Mouse (Mus musculus) hindbrain, embryonic 10.5 days (tissue): ENCODE measurements around the gene Gm29776. TPM values are rescaled to one million over a fixed set of nuclear protein-coding genes. Genes with fewer than 3 reads are reported as not detected.

ENCODE experiments used
- DNase-seq: peaks from one replicate; pipeline ENCODE4 v3.0.0-alpha.2; 2017; ENCODE audit warnings: low spot score
- H3K27ac ChIP-seq: fragments of 300-500 bp; sonication (generic); 2 replicates; pipeline ENCODE4 v1.5.1; 2016; ENCODE audit warnings: mild to moderate bottlenecking, moderate library complexity
- H3K27me3 ChIP-seq: fragments of 300-500 bp; sonication (generic); 2 replicates; pipeline ENCODE4 v1.6.1; 2016; ENCODE audit warnings: mild to moderate bottlenecking; ENCODE audit not compliant: poor library complexity, insufficient read depth, severe bottlenecking
- H3K36me3 ChIP-seq: fragments of 300-500 bp; sonication (generic); 2 replicates; pipeline ENCODE4 v1.6.1; 2016; ENCODE audit warnings: mild to moderate bottlenecking, moderate library complexity
- H3K4me1 ChIP-seq: fragments of 300-500 bp; sonication (generic); replicated peaks from 2 replicates; pipeline ENCODE4 v1.6.1; 2016; ENCODE audit warnings: mild to moderate bottlenecking
- H3K4me3 ChIP-seq: fragments of 300-500 bp; sonication (generic); 2 replicates; pipeline ENCODE4 v1.5.1; 2016; ENCODE audit warnings: mild to moderate bottlenecking, moderate library complexity
- H3K9me3 ChIP-seq: fragments of 300-500 bp; sonication (generic); 2 replicates; pipeline ENCODE4 v1.6.1; 2016; ENCODE audit warnings: mild to moderate bottlenecking, moderate library complexity
- WGBS: fragments of 180-500 bp; shearing (Covaris S2); methylation state at CpG from one replicate; pipeline ENCODE4 v1.1.7; 2016; 5-methylcytosine and 5-hydroxymethylcytosine counted together
- polyA plus RNA-seq: library from polyadenylated mRNA; unstranded; fragments of >200 nt; fragmentation: Nextera tagmentation; extraction: Ambion mirVana; gene quantifications from 2 replicates; pipeline ENCODE4 v1.2.1, GENCODE M21; 2016

Gene Gm29776
- polyA plus RNA-seq, result 0.14 TPM in 2 replicates

DNA sequence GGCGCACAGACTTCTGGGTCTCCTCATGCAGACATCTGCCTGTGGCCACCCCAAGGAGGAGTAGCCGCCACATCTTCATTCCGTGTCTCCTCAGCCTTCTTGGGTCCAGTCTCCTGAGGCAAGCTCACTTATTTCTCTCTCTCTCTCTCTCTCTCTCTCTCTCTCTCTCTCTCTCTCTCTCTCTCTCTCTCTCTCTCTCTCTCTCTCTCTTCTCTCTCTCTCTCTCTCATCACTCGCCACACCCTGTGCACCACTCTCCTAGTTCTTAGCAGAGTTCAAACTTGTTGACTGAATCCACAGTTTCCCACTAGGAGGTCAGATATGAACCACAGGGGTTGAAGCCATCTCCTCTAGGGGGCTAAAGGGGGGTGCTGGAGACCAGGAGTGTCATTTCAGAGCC is at the start of gene Gm29776:
TSS of gene Gm29776 (minus strand) at position 101 of the 400 bp plus-strand sequence.
- Histone ChIP-seq H3K27me3 (peaks cover 9% of the 10 kb centered on the region; the same call in 1 of the 2 replicates), H3K4me1 (no peaks in the 10 kb centered on the region), H3K4me3 (no peak within 1 kb of the TSS), H3K27ac (no peak within 1 kb of the TSS), H3K36me3 (peaks cover 7% of the 10 kb centered on the region), H3K9me3 (no peaks in the 10 kb centered on the region)
- 71% methylated on average over 4 of the region's 4 CpGs for whole genome bisulfite sequencing
- no peak for DNase-seq

DNA sequence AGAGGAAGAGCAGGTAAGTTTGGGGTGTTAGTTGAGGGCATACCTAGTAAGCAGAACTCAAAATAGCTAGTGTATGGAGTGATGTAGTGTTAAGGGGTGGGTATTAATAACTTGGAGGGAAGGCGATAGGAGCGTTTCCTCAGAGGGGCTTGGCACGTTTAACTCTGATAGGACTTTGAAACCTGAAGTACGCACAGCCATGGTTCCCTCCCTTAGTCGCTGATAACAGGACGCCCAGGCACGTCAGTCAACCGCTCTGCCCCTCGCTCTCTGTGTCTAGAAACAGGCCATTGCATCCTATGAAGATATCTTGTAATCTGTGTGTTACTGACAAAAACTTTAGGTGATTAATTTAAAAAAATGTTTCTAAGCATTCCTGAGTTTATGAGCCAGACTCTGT is 47.4 kb upstream of the Gm29776 start:
- Histone ChIP-seq H3K4me3 (no peak overlapping the region), H3K27me3 (no peaks in the 10 kb centered on the region), H3K4me1 (peaks cover 12% of the 10 kb centered on the region; the same call in 1 of the 2 replicates), H3K9me3 (no peaks in the 10 kb centered on the region), H3K27ac (no peak overlapping the region), H3K36me3 (no peaks in the 10 kb centered on the region)
- DNase-seq, result no peak
- 94% methylated on average over 9 of the region's 9 CpGs for WGBS

DNA sequence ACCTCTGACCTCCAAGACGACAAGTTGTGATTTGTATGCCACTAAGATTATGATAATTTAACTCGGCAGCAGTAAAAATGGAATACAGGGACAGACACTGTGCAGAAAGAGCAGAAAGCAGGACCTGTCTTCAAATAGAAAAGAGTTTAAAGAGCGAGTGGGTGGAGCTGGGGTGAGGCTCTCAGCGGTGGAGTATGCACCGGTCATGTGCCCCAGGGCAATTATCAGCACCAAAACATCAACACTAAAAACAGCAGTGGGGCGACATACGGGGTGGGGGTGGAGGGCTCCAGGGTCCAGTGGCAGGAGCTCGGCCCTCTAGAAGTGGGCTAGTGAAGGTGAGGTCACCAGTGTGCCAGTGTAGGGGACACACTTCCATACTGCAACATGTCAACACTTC is 45.8 kb upstream of the Gm29776 start:
- no peak for DNase-seq
- 61% methylated on average over 8 of the region's 8 CpGs for WGBS
- H3K27me3 ChIP-seq, result no peaks in the 10 kb centered on the region
- H3K4me1 ChIP-seq, result peaks cover 12% of the 10 kb centered on the region; the same call in 1 of the 2 replicates
- no peak overlapping the region for H3K27ac ChIP-seq
- H3K36me3 ChIP-seq, result no peaks in the 10 kb centered on the region
- no peak overlapping the region for H3K4me3 ChIP-seq
- no peaks in the 10 kb centered on the region for H3K9me3 ChIP-seq

DNA sequence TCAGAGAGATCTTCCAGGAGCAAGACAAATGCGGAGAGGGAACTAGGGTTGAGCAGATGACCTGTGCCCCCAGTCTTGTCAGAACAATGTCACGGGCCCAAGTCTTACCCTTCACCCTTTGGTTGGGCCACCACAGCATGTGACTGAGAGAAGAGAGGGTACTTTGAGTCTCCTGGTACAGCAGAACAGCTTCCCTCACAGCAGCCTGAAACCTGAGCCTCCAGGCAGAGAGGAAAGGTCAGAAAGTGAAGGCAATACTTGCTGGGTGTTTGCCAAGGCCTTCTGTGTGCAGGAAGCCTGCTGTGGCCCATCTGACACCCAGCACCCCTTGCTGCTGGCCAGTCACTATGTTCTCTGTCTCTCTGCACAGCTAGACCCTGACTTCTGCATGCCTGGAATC is 43.7 kb upstream of the Gm29776 start:
- H3K4me3 ChIP-seq, result no peak overlapping the region
- H3K27ac ChIP-seq, result no peak overlapping the region
- 57% methylated on average over 2 of the region's 2 CpGs for WGBS
- DNase-seq, result no peak
- H3K9me3 ChIP-seq, result no peaks in the 10 kb centered on the region
- peaks cover 13% of the 10 kb centered on the region for H3K4me1 ChIP-seq
- H3K27me3 ChIP-seq, result no peaks in the 10 kb centered on the region
- H3K36me3 ChIP-seq, result no peaks in the 10 kb centered on the region

DNA sequence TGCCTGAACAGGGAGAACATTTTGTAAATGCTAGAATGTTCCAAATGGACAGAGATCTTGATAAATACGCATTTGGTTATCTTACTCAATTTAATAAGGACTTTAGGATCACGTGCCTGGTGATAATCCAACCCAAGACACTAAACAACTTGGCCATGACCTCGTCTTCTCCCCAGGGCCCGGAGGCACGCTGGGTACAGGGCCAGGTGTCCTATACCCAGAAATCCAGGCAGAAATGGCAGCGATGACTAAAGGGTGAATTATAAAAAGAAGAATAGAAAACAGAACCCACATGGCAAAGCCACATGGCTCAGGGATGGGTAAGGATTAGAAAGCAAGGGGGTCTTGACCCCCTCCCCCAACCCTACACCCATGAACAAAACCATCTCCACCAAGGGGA is 43.1 kb upstream of the Gm29776 start:
- H3K4me3 ChIP-seq, result no peak overlapping the region
- 89% methylated on average over 6 of the region's 6 CpGs for WGBS

DNA sequence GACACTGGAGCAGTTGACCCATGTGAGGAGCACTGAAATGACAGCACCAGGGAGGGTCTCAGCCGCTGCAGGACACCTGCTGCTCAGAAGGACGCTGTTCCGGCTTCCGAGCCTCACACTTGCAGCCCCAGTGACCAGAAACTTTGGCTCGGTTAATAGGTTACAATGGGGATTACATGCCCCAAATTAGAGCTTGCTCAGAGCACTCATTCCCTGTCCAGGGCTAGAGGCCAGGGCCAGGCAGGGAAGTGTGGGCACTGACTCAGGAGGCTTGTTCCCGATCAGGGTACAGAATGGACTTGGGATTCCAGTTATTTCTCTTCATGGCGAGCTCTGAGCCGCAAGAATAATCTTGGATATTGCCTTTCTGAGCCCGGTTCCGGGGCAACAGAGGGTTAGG is 39.0 kb upstream of the Gm29776 start:
- no peak overlapping the region for H3K4me3 ChIP-seq
- DNase-seq, result no peak
- no peaks in the 10 kb centered on the region for H3K27me3 ChIP-seq
- no peak overlapping the region for H3K27ac ChIP-seq
- no peaks in the 10 kb centered on the region for H3K36me3 ChIP-seq
- 64% methylated on average over 10 of the region's 10 CpGs for WGBS
- peaks cover 22% of the 10 kb centered on the region for H3K4me1 ChIP-seq
- H3K9me3 ChIP-seq, result no peaks in the 10 kb centered on the region

More for the DNA sequence above, 43.1 kb upstream of the Gm29776 start:
- Histone ChIP-seq H3K27me3 (no peaks in the 10 kb centered on the region), H3K4me1 (peaks cover 19% of the 10 kb centered on the region), H3K9me3 (no peaks in the 10 kb centered on the region), H3K27ac (no peak overlapping the region), H3K36me3 (no peaks in the 10 kb centered on the region)
- no peak for DNase-seq

DNA sequence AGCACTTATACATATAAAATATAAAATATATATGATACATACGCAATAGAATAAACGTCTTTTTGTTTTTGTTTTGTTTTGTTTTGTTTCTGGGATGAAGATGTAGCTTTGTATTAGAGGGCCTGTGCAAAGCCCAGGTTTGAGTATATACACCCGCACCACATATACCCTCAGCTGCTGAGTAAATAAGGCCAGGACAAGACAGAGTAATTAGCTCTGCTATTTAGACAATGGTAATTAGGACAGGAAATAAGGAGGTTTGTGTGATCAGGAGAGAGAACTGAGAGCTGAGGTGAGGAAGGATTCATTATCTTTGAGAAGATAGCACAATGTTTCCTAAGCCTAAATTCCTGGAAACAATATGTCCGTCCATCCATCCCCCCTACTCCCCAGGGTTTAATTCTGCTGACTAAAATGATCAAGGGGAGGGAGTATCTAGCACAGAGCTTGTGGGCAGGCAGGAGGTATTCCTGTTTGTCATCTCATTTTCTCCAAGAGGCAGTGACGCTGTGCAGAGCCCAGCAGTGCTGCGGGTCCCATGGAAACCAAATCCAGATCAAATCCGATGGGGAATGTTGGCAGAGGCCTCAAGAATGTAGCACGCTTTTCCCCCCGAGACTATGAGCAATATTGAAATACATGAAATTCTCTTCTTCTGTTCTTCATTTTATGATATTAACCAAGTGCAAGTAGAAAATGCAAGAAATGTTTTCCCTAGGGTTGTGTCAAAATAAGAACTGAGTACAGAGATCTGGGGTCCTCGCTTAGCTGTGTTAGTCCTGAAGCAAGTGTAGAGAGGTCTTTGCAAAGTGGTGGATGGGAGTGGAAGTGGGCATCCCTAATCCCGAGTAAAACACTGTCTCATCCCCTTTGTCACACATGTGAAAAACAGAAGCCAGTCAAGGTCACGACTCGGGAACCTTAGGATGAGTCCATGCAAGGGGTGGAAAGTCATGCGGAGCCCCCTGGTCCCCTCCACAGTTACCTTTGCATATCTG is 38.2 kb upstream of the Gm29776 start:
- Histone ChIP-seq H3K36me3 (no peaks in the 10 kb centered on the region), H3K9me3 (no peaks in the 10 kb centered on the region), H3K4me1 (peaks cover 17% of the 10 kb centered on the region), H3K27me3 (no peaks in the 10 kb centered on the region), H3K4me3 (no peak overlapping the region), H3K27ac (no peak overlapping the region)
- 66% methylated on average over 14 of the region's 14 CpGs for WGBS
- no peak for DNase-seq

DNA sequence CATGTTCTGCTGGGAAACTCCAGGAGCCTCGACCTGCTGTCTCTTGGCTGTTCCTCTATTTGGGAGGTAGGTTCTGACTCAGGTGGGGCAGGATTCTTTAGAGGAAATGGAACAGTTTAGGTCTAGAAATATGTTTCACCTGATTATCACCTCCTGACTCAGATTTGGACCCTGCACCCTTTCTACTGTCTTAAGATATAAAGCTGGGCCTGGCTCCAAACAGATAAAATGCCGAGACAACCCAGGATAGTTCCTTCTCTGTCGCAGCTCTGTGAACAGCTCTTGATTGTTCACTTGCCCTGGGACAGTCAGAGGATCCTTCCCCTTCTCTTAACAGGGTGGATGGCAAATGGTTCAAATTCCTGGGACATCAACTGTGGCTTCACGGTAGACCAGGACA is 36.6 kb upstream of the Gm29776 start:
- no peak for DNase-seq
- WGBS, result 84% methylated on average over 4 of the region's 4 CpGs

DNA sequence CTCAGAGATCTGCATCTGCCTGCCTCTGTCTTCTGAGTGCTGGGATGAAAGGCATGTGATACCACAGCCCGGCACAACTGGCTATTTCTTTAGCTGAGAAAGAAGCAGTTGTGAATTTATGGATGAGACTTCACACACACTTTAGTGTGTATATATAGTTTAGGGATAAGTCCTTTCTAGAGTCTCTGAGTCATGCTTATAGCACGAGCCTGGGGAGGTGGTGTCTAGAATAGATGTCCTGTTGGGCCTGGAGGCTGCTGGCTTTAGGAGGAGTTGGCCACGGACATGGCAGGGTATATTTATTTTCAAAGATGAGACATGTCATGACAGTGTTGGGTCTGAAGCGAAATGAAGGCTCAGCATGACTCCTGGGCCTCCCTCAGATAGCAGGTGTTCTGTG is 35.4 kb upstream of the Gm29776 start:
- peaks cover 19% of the 10 kb centered on the region for H3K4me1 ChIP-seq
- H3K36me3 ChIP-seq, result no peaks in the 10 kb centered on the region
- no peak overlapping the region for H3K4me3 ChIP-seq
- no peak overlapping the region for H3K27ac ChIP-seq
- no peaks in the 10 kb centered on the region for H3K27me3 ChIP-seq
- WGBS, result 81% methylated on average over 4 of the region's 4 CpGs
- H3K9me3 ChIP-seq, result no peaks in the 10 kb centered on the region
- no peak for DNase-seq

More for the DNA sequence above, 36.6 kb upstream of the Gm29776 start:
- Histone ChIP-seq H3K27me3 (no peaks in the 10 kb centered on the region), H3K4me1 (peaks cover 17% of the 10 kb centered on the region), H3K36me3 (no peaks in the 10 kb centered on the region), H3K27ac (no peak overlapping the region), H3K9me3 (no peaks in the 10 kb centered on the region), H3K4me3 (no peak overlapping the region)

DNA sequence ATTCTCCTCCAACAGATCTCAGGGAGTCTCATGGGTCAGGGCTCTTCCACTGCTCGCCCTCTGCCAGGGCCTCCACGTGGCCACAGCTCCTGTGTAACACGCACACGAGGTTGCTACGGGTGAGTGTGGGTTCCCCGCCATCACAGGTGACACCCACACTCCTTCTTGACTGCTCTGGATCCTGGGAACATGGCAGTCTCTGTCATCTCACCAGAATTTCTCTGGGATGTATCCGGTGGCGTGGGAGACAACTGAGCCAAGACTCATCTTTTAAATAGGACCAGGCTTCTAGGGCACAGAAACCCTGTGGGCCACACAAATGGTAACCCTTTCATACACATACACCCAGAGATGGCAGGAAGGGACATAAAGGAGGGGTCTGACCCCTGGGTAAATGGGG is 33.6 kb upstream of the Gm29776 start:
- DNase-seq, result no peak
- Histone ChIP-seq H3K4me3 (no peak overlapping the region), H3K36me3 (no peaks in the 10 kb centered on the region), H3K9me3 (no peaks in the 10 kb centered on the region), H3K4me1 (peaks cover 13% of the 10 kb centered on the region), H3K27ac (no peak overlapping the region), H3K27me3 (no peaks in the 10 kb centered on the region)
- 89% methylated on average over 8 of the region's 8 CpGs for WGBS

DNA sequence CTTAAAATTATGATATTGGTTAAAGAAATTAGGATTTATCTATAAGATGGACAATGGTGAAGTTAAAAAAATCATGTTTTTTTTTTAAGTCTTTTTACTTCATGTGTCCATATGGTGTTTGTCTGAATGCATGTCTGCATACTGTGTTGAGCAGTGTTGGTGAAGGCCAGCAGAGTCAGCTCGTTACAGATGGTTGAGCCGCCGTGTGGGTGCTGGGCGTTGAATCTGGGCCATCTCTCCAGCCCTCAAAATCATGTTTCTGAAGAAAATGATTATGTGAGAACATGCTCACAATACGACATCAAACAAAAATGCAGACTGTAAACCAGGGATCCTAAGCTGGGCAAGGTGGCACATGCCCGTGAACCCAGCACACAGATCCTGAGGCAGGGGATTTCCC is 31.7 kb upstream of the Gm29776 start:
- no peaks in the 10 kb centered on the region for H3K9me3 ChIP-seq
- no peak overlapping the region for H3K27ac ChIP-seq
- H3K4me3 ChIP-seq, result no peak overlapping the region
- no peaks in the 10 kb centered on the region for H3K27me3 ChIP-seq
- no peaks in the 10 kb centered on the region for H3K36me3 ChIP-seq
- WGBS, result 94% methylated on average over 6 of the region's 6 CpGs
- 0 out of 2 replicates have a peak, but pooled peaks cover 6% of the 10 kb centered on the region for H3K4me1 ChIP-seq
- DNase-seq, result no peak

DNA sequence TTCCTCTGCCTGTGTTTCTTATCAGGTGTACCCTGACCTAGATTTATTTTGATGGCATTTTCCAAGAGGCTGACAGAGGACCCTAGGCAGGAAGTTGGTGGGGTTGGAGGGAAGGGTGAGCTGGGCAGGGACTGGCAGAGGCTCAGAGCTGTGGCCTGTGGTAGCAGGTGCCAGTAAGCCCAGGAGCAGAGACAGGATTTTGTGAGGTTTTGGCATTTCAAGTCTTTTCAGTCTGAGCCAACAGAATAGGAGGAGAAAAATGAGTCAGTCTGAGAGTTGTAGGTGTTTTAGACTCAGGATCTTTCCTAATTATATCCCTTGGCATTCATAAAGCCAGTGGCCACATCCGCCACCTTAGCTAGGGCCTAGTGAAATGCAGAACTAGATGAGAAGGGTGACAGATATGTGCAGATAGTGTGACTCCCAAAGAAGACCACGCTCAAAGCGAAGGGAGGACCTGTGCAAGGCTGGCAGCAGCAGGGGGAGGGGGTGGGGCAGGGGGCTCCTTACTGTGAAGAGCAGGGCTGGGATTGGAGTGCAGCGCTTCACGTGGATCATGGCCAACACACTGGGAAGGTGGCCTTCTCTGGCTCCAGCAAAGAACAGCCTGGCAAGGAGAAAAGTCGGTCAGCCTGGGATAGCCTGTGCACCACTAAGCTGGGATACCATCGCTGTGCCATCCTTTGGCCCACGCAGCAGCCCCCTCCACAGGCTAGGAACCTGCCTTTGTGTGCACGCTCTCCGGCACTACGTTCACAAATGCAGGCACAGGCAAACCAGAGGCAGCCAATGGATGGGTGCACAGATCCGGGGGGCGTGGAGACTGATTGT is 30.4 kb upstream of the Gm29776 start:
- Histone ChIP-seq H3K27me3 (no peaks in the 10 kb centered on the region), H3K4me1 (0 out of 2 replicates have a peak, but pooled peaks cover 6% of the 10 kb centered on the region), H3K36me3 (no peaks in the 10 kb centered on the region), H3K4me3 (no peak overlapping the region), H3K27ac (no peak overlapping the region), H3K9me3 (no peaks in the 10 kb centered on the region)
- DNase-seq, result no peak
- 63% methylated on average over 13 of the region's 13 CpGs for WGBS

DNA sequence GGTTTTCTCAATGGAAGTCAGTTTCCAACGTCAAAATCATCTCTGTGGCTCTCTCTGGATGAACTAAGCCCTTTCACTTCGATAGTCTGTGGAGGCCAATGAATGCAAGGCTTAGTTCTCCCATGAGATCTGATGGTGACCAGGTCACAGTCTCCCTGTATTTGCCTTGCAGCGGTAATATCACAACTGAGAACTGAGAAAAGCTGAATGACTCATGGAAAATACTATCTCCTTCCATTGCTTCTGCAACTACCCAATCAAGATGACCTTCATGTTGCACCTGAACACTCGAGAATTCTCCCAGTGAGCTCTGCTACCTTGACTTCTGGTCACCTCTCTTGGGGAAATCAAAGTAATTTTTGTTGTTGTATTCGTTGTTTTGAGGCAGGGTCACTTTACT is 28.9 kb upstream of the Gm29776 start:
- Histone ChIP-seq H3K4me1 (0 out of 2 replicates have a peak, but pooled peaks cover 2% of the 10 kb centered on the region), H3K36me3 (no peaks in the 10 kb centered on the region), H3K9me3 (no peaks in the 10 kb centered on the region), H3K27me3 (no peaks in the 10 kb centered on the region), H3K27ac (no peak overlapping the region), H3K4me3 (no peak overlapping the region)
- no peak for DNase-seq
- WGBS, result 81% methylated on average over 5 of the region's 5 CpGs
